Mouse (Mus musculus): Measurements from ENCODE around the gene Olfr1128. TPM values are rescaled to one million over a fixed set of nuclear protein-coding genes. Genes with fewer than 3 reads are reported as not detected.
"Not testable (repeated sequence)": the region's sequence is repeated elsewhere in the genome, so short reads cannot be mapped to it uniquely, and the experiment has no call there.

The Olfr1128 gene
- total RNA-seq (2021): not detected
- long read RNA-seq: 0 reads

DNA sequence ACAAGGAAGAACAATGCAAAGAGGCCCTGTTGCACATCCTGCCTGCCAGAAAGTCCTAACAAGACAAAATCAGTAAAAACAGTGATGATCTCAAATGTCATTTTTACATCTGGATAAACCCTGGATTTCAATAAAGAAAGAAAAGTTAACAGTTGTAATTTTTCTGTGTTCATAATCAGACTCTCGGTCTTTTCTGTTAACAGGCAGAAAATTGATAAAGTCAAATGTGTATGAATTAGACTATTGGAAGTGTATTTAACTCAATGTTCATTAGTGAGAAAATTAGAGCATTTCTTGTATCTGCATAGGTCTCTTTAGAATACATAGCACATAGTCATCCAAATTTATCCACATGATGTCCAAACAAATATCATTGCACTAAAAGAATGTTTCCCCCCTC, at the start of gene Olfr1128:
Gene Olfr1128, minus strand, starts transcription at position 101 of the 400 bp plus-strand sequence.
- no peak for DNase-seq (ENCODE audit: low spot score in 2 of 2)

DNA sequence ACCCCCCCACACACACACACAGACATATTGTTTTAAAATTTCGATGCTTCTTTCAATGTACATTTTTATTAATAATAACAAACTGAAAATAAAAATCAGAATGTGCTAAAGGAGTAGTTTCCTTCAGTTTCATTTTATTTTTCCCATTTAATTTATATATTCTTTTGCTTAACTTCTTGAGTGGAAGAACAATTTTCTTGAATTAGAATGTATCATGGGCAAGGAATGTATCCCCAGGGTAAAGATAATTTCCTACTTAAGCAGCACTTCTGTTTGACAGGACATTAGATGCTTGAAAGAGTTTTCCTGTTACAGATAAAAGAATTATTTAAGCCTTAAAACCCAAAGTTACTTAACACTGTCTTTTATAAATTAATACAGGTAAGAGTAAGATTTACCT, 28.3 kb upstream of the Olfr1128 start, which contains the start of gene Olfr1129:
Gene Olfr1129, plus strand, starts transcription at position 301 of the 400 bp plus-strand sequence.
- not testable (repeated sequence) for DNase-seq (ENCODE audit: low spot score in 2 of 2)

DNA sequence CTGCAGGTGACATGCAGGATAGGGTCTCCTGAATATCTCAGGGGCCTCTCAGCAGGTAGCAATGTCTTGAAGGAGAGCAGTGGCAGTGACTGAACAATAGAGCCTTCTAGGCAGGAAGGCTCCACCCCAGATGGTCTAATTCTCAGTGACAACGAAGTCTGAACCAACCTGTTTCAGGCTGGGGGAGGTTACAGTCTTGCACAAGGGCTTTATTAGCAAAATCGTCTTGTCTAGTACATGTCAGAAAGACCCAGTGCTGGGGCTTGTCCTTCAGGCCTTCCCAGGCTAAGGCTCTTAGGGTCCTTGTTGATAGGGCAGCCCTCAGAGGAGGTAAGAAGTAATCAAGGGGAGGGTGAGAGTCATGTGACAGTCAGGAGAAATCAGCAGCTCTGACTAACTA, 10.5 kb downstream of the Olfr1128 start:
- no peak for DNase-seq (ENCODE audit: low spot score in 2 of 2)

DNA sequence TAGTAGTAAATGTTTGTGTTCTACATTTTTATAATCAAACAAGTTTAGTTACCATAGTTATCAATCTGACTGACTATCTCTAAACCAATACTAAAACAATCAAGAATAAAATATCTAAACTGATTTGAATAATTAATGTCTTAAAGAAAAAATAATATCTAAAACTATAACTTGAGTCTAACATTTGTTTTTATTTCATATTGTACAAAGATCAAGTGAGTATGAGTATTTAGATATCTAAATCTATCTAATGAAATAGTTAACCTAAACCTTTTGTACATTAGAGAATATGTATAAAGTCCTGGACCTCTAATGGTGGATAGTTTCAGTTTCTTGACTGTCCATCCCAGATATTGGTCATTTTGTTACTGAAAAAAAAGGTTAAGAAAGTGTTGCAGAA, 13.8 kb downstream of the Olfr1128 start, which contains the start of gene Olfr153:
Gene Olfr153, plus strand, starts transcription at position 301 of the 400 bp plus-strand sequence.
- DNase-seq (ENCODE audit: low spot score in 2 of 2): no peak

DNA sequence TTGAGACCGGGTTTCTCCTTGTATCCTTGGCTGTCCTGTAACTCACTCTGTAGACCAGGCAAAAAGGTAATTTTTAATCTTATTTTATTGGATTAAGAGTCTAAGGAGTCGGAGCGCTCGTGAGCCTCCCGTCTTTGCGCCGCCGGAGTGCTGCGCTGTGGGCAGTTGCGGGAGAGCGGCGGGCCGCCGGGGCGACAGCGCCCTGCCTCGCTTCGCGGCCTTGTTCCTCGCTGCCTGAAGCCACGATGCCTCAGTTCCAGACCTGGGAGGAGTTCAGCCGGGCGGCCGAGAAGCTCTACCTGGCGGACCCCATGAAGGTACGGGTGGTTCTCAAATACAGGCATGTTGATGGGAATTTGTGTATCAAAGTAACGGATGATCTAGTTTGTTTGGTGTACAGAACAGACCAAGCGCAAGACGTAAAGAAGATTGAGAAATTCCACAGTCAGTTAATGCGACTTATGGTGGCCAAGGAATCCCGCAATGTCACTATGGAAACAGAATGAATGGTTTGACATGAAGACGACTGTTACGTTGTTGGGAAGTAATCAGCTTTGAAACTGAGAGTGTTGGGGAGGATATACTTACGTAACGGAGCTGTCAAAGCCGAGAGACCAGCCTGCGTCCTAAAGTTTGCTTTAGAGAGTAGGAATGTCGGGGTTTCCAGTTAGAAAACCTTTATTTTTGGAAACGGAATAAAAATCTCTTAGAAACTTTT, 19.3 kb downstream of the Olfr1128 start:
- peak; percentile 2 to 24 for DNase-seq (ENCODE audit: low spot score in 2 of 2)

DNA sequence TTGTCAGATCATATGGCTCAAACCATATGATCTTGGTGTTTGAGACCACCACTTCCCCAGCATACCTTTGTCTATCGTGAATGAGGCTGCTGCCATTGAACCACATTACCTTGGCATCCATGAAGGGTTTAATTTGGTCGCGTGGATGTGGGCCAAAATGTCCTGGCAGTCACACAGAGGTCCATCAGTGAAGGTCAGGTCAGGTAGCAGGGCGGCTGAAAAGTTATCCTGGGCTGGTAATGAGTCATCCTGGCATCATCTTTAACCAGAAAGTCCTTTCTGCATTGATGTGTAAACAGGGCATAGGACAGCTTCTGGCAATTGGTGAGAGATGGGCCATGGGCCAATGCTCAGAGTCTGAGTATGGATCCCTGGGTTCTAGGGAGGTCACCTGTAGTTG, 24.7 kb downstream of the Olfr1128 start:
- no peak for DNase-seq (ENCODE audit: low spot score in 2 of 2)

DNA sequence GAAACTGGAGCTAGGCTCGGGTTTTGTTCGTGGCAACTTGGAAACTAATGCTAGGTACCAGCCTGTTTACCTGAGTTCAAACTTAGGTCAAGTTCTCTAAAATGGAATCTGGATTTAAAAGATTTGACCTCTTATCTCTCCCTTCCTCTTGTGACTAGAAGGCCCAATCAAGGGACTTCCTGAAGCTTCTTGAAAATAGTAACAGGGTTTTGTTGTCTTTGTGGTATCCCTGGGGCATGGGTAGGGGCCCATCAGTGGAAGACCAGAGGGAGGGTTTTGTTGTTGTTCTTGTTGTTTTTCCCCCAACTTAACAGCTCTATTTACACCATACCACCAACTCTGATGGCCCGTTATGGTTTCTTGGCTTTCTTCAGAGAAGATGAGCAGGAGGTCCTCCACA, 28.8 kb downstream of the Olfr1128 start:
- DNase-seq (ENCODE audit: low spot score in 2 of 2): no peak

DNA sequence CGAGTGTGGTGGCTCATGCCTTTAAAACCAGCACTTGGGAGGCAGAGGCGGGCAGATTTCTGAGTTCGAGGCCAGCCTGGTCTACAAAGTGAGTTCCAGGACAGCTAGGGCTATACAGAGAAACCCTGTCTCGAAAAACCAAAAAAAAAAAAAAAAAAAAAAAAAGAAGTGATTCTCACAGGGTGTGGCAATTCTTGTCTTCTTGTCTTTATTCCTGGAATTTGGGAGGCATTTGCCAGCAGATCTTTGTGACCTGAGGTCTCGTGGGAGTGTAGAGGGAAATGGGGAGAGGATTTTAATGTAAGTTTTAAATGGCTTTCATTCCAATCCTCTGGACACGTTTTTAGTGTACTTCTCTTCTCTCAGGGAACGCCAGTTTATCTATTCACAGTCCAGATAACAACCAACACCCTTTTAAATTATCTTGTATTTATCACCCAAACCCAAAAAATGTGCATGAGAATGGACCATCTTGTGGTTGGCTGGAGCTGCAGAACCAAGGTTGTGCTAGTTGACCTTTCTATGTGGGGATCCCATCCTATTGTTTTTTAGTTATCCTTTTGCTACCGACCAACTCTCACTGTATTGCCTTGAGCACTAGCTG, 29.8 kb downstream of the Olfr1128 start:
- DNase-seq (ENCODE audit: low spot score in 2 of 2): no peak

DNA sequence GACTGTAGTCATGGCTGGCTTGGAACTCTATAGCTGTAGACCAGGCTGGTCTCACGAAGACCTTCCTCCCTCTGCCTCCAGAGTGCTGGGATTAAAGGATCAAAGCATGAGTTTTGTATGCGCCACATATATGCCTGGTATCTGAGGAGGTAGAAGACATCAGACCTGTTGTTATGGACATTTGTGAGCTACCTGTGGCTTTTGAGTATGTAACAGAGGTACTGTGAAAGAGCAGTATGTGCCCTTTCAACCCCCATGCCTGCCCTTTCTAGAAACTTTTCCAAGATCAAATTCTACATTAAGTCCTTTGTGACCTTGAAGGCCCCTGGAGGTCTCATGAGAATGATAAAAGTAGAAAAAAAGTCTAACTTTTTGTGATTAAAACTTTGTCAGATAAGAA, 30.3 kb downstream of the Olfr1128 start:
- DNase-seq (ENCODE audit: low spot score in 2 of 2): no peak

DNA sequence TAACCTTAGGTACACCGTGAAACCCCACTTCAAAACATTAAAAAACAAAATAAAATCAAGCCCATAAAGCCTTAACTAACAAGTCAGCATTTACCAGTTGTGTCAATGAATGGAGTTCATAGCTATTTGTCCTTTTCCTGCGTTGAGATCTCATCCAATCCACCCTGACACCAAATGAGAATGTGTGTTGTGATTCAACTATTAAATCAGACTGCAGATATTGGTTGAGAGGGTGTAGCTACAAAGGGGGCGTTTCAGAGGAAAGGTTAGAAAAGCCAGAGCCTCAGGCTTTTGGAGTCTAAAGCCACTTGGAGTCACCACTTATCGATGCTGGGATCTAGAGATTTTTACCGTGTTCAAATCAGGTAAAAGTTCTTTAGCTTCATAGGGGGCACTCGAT, 39.1 kb downstream of the Olfr1128 start, which contains the start of gene Pramel6:
Gene Pramel6, plus strand, starts transcription at position 301 of the 400 bp plus-strand sequence.
- no peak for DNase-seq (ENCODE audit: low spot score in 2 of 2)

DNA sequence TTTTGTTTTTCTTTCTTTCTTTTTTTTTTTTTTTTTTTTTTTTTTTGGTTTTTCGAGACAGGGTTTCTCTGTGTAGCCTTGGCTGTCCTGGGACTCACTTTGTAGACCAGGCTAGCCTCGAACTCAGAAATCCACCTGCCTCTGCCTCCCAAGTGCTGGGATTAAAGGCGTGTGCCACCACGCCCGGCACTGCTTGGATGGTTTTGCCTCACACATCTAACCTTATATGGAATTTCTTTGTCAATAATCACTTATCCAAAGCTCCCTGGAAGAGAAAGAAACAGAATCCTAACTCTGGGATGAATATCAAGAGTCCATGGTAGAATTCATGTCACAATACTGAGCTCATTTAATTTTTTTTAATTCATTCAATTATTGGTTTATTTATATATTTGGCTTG, 48.3 kb downstream of the Olfr1128 start, which contains the start of gene Pramel7:
Gene Pramel7, minus strand, starts transcription at position 101 of the 400 bp plus-strand sequence.
- DNase-seq (ENCODE audit: low spot score in 2 of 2): not testable (repeated sequence)

Other genes starting within 250 kb of the Olfr1128 start
- not detected for gene Olfr1118, start 238.0 kb downstream of the Olfr1128 start, total RNA-seq (2021)
- not detected for gene Olfr1120, start 190.7 kb downstream of the Olfr1128 start, total RNA-seq (2021)
- gene Olfr1121, start 175.6 kb downstream of the Olfr1128 start, total RNA-seq (2021): not detected
- gene Olfr1122, start 159.7 kb downstream of the Olfr1128 start, total RNA-seq (2021): not detected
- not detected for gene Olfr1123, start 128.9 kb downstream of the Olfr1128 start, total RNA-seq (2021)
- not detected for gene Olfr1124, start 115.3 kb downstream of the Olfr1128 start, total RNA-seq (2021)
- gene Olfr1126, start 91.6 kb downstream of the Olfr1128 start, total RNA-seq (2021): not detected
- gene Pramel7, start 48.4 kb downstream of the Olfr1128 start, total RNA-seq (2021): not detected
- gene Pramel6, start 39.0 kb downstream of the Olfr1128 start, total RNA-seq (2021): not detected
- not detected for gene Olfr153, start 13.7 kb downstream of the Olfr1128 start, total RNA-seq (2021)
- not detected for gene Olfr1129, start 28.4 kb upstream of the Olfr1128 start, total RNA-seq (2021)
- gene Olfr1130, start 60.7 kb upstream of the Olfr1128 start, total RNA-seq (2021): not detected
- not detected for gene Olfr1131, start 81.6 kb upstream of the Olfr1128 start, total RNA-seq (2021)
- gene Olfr1132, start 92.0 kb upstream of the Olfr1128 start, total RNA-seq (2021): not detected
- gene Olfr1133, start 101.8 kb upstream of the Olfr1128 start, total RNA-seq (2021): not detected
- gene Olfr1134, start 112.9 kb upstream of the Olfr1128 start, total RNA-seq (2021): not detected
- gene Olfr1135, start 128.1 kb upstream of the Olfr1128 start, total RNA-seq (2021): not detected
- not detected for gene Olfr1136, start 148.4 kb upstream of the Olfr1128 start, total RNA-seq (2021)
- gene Olfr1137, start 167.6 kb upstream of the Olfr1128 start, total RNA-seq (2021): not detected
- not detected for gene Olfr1138, start 194.4 kb upstream of the Olfr1128 start, total RNA-seq (2021)
- gene Olfr1140, start 198.2 kb upstream of the Olfr1128 start, total RNA-seq (2021): not detected
- gene Olfr1141, start 208.4 kb upstream of the Olfr1128 start, total RNA-seq (2021): not detected
- gene Olfr152, start 233.9 kb upstream of the Olfr1128 start, total RNA-seq (2021): not detected

All from layer of hippocampus, adult 18-20 months (tissue).